Comparison of ENCODE assay signal across 8 mouse cellular contexts in genomic region chrX:164183844-164184243, GRCm38 (mm10). TPM values are rescaled to one million over a fixed set of nuclear protein-coding genes. Genes with fewer than 3 reads are reported as not detected.
A peak's percentile ranks its signal among the peaks of the same experiment; 100 is the strongest.
DNase-seq lines count a peak whose midpoint lies in the region; ATAC-seq and TF ChIP-seq lines count a peak whose summit lies in the region.
"Had no signal": no experiment of that assay in that cellular context is flagged by ENCODE, and none has a peak within 500 bp of the region (broad histone marks: within the 10 kb centered on the region; RNA-seq: fewer than 3 reads in every experiment).

No protein-coding gene starts in this region.

- no peak overlapping the region for H3K9ac ChIP-seq in hindbrain, postnatal 0 days (replicated peaks; ENCODE audit: low read length)

- no peaks in the 10 kb centered on the region for H3K27me3 ChIP-seq in hindbrain, postnatal 0 days (ENCODE audit: insufficient read depth, low read length)

- intact Hi-C loops in left cerebral cortex, postnatal 36 days (cut with DNase I), result loop anchor here (1.0 to 5.0 kb wide), 3 partner anchors 103 to 265 kb away; no protein-coding TSS in a partner anchor

- H3K4me1 ChIP-seq in hindbrain, postnatal 0 days (ENCODE audit: insufficient read depth, low read length), result no peaks in the 10 kb centered on the region

- TF ChIP-seq CTCF in hindbrain, postnatal 0 days (IDR thresholded peaks at IDR 0.05; ENCODE audit: low read depth), result peak; percentile 81

- WGBS in hindbrain, postnatal 0 days, result 32% methylated on average over 3 of the region's 3 CpGs

- no peaks in the 10 kb centered on the region for H3K9me3 ChIP-seq in hindbrain, postnatal 0 days (ENCODE audit: low read length)

- H3K27ac ChIP-seq in hindbrain, postnatal 0 days, result no peak overlapping the region

- H3K4me2 ChIP-seq in hindbrain, postnatal 0 days (ENCODE audit: low read depth, low read length), result no peak overlapping the region

- DNase-seq in urinary bladder, adult 18-20 months (ENCODE audit: low spot score in 2 of 2), result peak; percentile 10 to 19
- DNase-seq in urinary bladder, postnatal 10 days (ENCODE audit: low spot score), result no peak
- peak; percentile 8 for DNase-seq in adrenal gland, adult 8-10 months
- peak; percentile 22 for DNase-seq in embryo, embryonic 9.5 days (ENCODE audit: extremely low spot score)
- DNase-seq in hindbrain, postnatal 0 days (ENCODE audit: low spot score), result peak; percentile 68
- DNase-seq in left cerebral cortex, postnatal 36 days (ENCODE audit: low spot score in 2 of 2), result peak; percentile 4 to 14
- DNase-seq in retina, adult 2 months (ENCODE audit: low read depth, low spot score), result peak; percentile 23

- no peaks in the 10 kb centered on the region for H3K36me3 ChIP-seq in hindbrain, postnatal 0 days (ENCODE audit: insufficient read depth, low read length)

- no peak overlapping the region for H3K4me3 ChIP-seq in hindbrain, postnatal 0 days (ENCODE audit: low read length)

- ATAC-seq in hindbrain, postnatal 0 days, result no peak

RNA-seq across cellular contexts. Expression of gene Ace2, which starts 44.7 kb away (rescaled TPM):
- 1 to 10 TPM; 2.1 to 5.4 (median 3.6) TPM for total RNA-seq in adrenal gland, adult 8-10 months (2022)
- total RNA-seq in hindbrain, postnatal 0 days (2014; rRNA removed), result 0.10 and 0.14 TPM in 2 replicates
- polyA plus RNA-seq in hindbrain, postnatal 0 days (2015; fragmentation: Nextera tagmentation; extraction: Ambion mirVana), result 1.3 and 1.6 TPM in 2 replicates
- 1 to 10 TPM; 1.7 to 1.8 TPM for total RNA-seq in left cerebral cortex, postnatal 36 days (2021)
- polyA plus RNA-seq: heart, embryonic 14.5 days had no signal
